15 mouse cellular contexts compared by ENCODE assay signal in genomic region chrX:95523883-95524282, GRCm38 (mm10). TPM values are rescaled to one million over a fixed set of nuclear protein-coding genes. Genes with fewer than 3 reads are reported as not detected.
"Had no signal": no experiment of that assay in that cellular context is flagged by ENCODE, and none has a peak within 500 bp of the region (broad histone marks: within the 10 kb centered on the region; RNA-seq: fewer than 3 reads in every experiment).

No protein-coding gene starts in this region.

- DNase-seq: lung, adult 18-20 months; lung, embryonic 14.5 days; lung, postnatal 10 days; lung, postnatal 4 days; right cerebral cortex, postnatal 25 days; right cerebral cortex, postnatal 4 days; spleen, adult 18-20 months; thymus, adult 18-20 months; thymus, postnatal 14 days; thymus, postnatal 36 days had no signal

- ATAC-seq: midbrain, embryonic 13.5 days; midbrain, embryonic 15.5 days had no signal

RNA-seq across cellular contexts. Expression of gene Asb12, which starts 33.9 kb away (rescaled TPM):
- total RNA-seq: midbrain, postnatal 0 days; monocyte, adult 5-6 weeks; neutrophil, adult 5-6 weeks had no signal

RNA-seq across cellular contexts. Expression of gene Pfn5, which starts 34.0 kb away (rescaled TPM):
- total RNA-seq: midbrain, postnatal 0 days; monocyte, adult 5-6 weeks; neutrophil, adult 5-6 weeks had no signal
